Mouse (Mus musculus) testis, adult 2 months (tissue): ENCODE results near the gene Tbc1d1.

Experiments
- CTCF ChIP-seq: fragments of 200-500 bp; IDR thresholded peaks from 2 replicates; pipeline ENCODE4 v1.5.1; 2012; ENCODE audit warnings: low read depth, mild to moderate bottlenecking, inconsistent platforms, low read length, moderate library complexity; ENCODE audit not compliant: control insufficient read depth, insufficient read depth, insufficient replicate concordance
- POLR2A ChIP-seq: fragments of 200-500 bp; IDR thresholded peaks from 2 replicates; pipeline ENCODE4 v1.6.1; 2012; ENCODE audit warnings: low read depth, mild to moderate bottlenecking, inconsistent platforms, low read length, moderate library complexity; ENCODE audit not compliant: control insufficient read depth

DNA sequence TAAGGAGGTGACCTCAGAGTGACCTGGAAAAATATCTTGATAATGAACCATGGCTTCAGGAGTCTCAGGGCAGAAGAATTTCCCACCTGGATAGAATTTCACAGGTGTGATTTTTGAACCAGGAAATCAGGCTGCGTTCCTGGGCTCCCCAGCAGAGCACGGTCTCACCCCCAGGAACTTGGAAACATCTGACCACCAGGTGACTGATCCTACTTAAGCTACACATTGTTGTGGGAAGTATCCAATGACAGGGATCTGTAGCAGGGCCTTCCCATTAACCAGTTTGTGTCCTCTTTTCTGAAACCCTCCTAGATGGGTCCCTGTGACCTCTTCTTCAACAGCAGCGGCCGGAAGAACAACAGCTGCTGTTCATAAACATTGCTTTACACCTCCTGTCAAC, 227.1 kb downstream of the Tbc1d1 start:
- TF ChIP-seq POLR2A (no peak), CTCF (no peak)
